In the genomic region with DNA sequence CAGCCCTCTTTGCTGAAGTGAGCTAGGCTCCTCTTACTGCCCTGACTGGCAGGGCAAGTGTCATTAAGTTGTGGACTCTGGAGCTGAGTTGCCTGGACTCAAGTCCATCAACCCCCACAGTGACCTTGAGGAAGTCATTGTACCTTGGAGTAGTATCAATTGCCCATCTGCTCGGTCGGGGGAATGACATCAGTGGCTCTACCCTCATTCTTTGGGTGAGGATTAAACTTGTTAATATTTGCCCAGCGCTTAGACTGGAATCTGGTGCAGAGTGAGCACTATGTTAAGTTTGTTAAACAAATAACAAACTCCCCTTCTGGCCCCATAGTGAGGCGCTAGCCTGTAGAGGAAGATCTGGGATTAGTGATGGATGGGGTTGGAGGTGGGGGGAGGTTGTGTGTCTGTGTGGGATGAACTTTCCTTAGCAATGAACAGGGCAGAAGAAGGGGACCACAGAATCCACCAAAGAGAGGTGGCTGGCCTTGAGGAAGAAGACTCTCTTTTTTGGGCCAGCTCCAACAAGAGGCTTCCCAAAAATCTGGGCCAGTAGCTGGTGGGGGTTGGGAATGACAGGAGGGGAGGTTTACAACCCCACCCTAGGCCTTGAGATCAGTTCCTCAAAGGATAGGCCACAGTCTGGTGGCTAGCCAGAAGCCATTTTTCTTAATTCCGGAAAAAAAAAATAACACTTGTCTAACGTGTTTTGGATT, we compare ENCODE assay signal across 9 mouse cellular contexts. TPM values are rescaled to one million over a fixed set of nuclear protein-coding genes. Genes with fewer than 3 reads are reported as not detected.
DNase-seq lines count a peak whose midpoint lies in the region; ATAC-seq and TF ChIP-seq lines count a peak whose summit lies in the region.
"Had no signal": no experiment of that assay in that cellular context is flagged by ENCODE, and none has a peak within 500 bp of the region (broad histone marks: within the 10 kb centered on the region; RNA-seq: fewer than 3 reads in every experiment).

No protein-coding gene starts in this region.

- no peak overlapping the region for H3K4me2 ChIP-seq in stomach, embryonic 16.5 days (ENCODE audit: low read depth, low read length)
- no peak overlapping the region for H3K4me2 ChIP-seq in stomach, postnatal 0 days (replicated peaks; ENCODE audit: low read depth)
- H3K4me2 ChIP-seq in heart, embryonic 11.5 days = no peak overlapping the region; the same call in 1 of the 2 replicates

- peaks cover 9% of the 10 kb centered on the region; the same call in 1 of the 2 replicates for H3K27me3 ChIP-seq in stomach, embryonic 16.5 days (ENCODE audit: control insufficient read depth, insufficient read depth, low read length)
- no peaks in the 10 kb centered on the region for H3K27me3 ChIP-seq in stomach, postnatal 0 days (ENCODE audit: control insufficient read depth, insufficient read depth, low read length)
- H3K27me3 ChIP-seq in heart, embryonic 11.5 days (ENCODE audit: control insufficient read depth, insufficient read depth, low read length) = peaks cover 43% of the 10 kb centered on the region

- no peak for TF ChIP-seq EP300 in stomach, postnatal 0 days (optimal IDR thresholded peaks at IDR 0.05)

- no peak for ATAC-seq in cerebellum, adult (ENCODE audit: insufficient number of reproducible peaks, low FRiP score, low TSS enrichment)
- no peak for ATAC-seq in stomach, embryonic 16.5 days (ENCODE audit: insufficient read depth, low FRiP score)
- no peak for ATAC-seq in stomach, postnatal 0 days (ENCODE audit: low FRiP score, low TSS enrichment)
- no peak for ATAC-seq in heart, embryonic 11.5 days (replicated peaks; ENCODE audit: insufficient number of reproducible peaks, low FRiP score, low TSS enrichment)

- peak; percentile 57 for DNase-seq in cerebellum, adult 9-11 months
- no peak for DNase-seq in stomach, postnatal 0 days (ENCODE audit: low spot score)
- peak; percentile 72 to 93 for DNase-seq in kidney, postnatal 36 days
- no peak for DNase-seq in spleen, postnatal 36 days (ENCODE audit: low spot score in 2 of 2)
- no peak for DNase-seq in B cell, adult 2 months

- H3K9me3 ChIP-seq in stomach, embryonic 16.5 days (replicated peaks; ENCODE audit: control insufficient read depth, low read length) = no peaks in the 10 kb centered on the region
- H3K9me3 ChIP-seq in stomach, postnatal 0 days (ENCODE audit: control insufficient read depth, low read length) = no peaks in the 10 kb centered on the region
- H3K9me3 ChIP-seq in heart, embryonic 11.5 days (replicated peaks; ENCODE audit: control insufficient read depth, low read length) = no peaks in the 10 kb centered on the region
- H3K9me3 ChIP-seq: heart, embryonic 15.5 days had no signal

- H3K4me1 ChIP-seq in stomach, embryonic 16.5 days (ENCODE audit: control insufficient read depth, insufficient read depth, low read length) = peaks cover 31% of the 10 kb centered on the region
- peaks cover 8% of the 10 kb centered on the region for H3K4me1 ChIP-seq in stomach, postnatal 0 days (replicated peaks; ENCODE audit: control insufficient read depth, insufficient read depth)
- peaks cover 28% of the 10 kb centered on the region for H3K4me1 ChIP-seq in heart, embryonic 11.5 days (ENCODE audit: control insufficient read depth, insufficient read depth, low read length)

- no peak for TF ChIP-seq CTCF in stomach, postnatal 0 days (IDR thresholded peaks at IDR 0.05; ENCODE audit: low read depth)

- no peak overlapping the region for H3K9ac ChIP-seq in stomach, embryonic 16.5 days (ENCODE audit: low read length)
- H3K9ac ChIP-seq in stomach, postnatal 0 days (ENCODE audit: low read length) = no peak overlapping the region
- no peak overlapping the region for H3K9ac ChIP-seq in heart, embryonic 11.5 days (ENCODE audit: low read depth, low read length)
- H3K9ac ChIP-seq: heart, embryonic 15.5 days had no signal

- H3K4me3 ChIP-seq in stomach, embryonic 16.5 days (replicated peaks; ENCODE audit: low read length) = no peak overlapping the region
- no peak overlapping the region for H3K4me3 ChIP-seq in stomach, postnatal 0 days (ENCODE audit: low read depth, low read length)
- no peak overlapping the region for H3K4me3 ChIP-seq in heart, embryonic 11.5 days (ENCODE audit: low read depth, low read length)
- H3K4me3 ChIP-seq: heart, embryonic 15.5 days had no signal

- peak overlapping the region; percentile 21; the same call in 1 of the 2 replicates for H3K27ac ChIP-seq in stomach, embryonic 16.5 days (ENCODE audit: low read length)
- H3K27ac ChIP-seq in stomach, postnatal 0 days (replicated peaks) = no peak overlapping the region
- no peak overlapping the region for H3K27ac ChIP-seq in heart, embryonic 11.5 days (ENCODE audit: low read depth, low read length)

- 13% methylated on average over 6 of the region's 6 CpGs for WGBS in stomach, embryonic 16.5 days
- 13% methylated on average over 6 of the region's 6 CpGs for WGBS in stomach, postnatal 0 days
- 21% methylated on average over 6 of the region's 6 CpGs for WGBS in heart, embryonic 11.5 days (ENCODE audit: insufficient replicate concordance)

- H3K36me3 ChIP-seq in stomach, embryonic 16.5 days (ENCODE audit: control insufficient read depth, insufficient read depth, low read length) = no peaks in the 10 kb centered on the region
- no peaks in the 10 kb centered on the region for H3K36me3 ChIP-seq in stomach, postnatal 0 days (ENCODE audit: control insufficient read depth, insufficient read depth, low read length)
- H3K36me3 ChIP-seq in heart, embryonic 11.5 days (ENCODE audit: control insufficient read depth, insufficient read depth, low read length) = no peaks in the 10 kb centered on the region
- H3K36me3 ChIP-seq: heart, embryonic 15.5 days had no signal

RNA-seq across cellular contexts. Expression of gene Tle3, which starts 4.2 kb away (rescaled TPM):
- 20.2 and 21.4 TPM in 2 replicates for polyA plus RNA-seq in stomach, embryonic 16.5 days (2015; fragmentation: Nextera tagmentation; extraction: Ambion mirVana)
- 16.8 and 18.2 TPM in 2 replicates for polyA plus RNA-seq in stomach, postnatal 0 days (2015; fragmentation: Nextera tagmentation; extraction: Ambion mirVana)
- 9.3 and 11.4 TPM in 2 replicates for polyA plus RNA-seq in heart, embryonic 11.5 days (2014; fragmentation: Nextera tagmentation; extraction: Ambion mirVana)

Comparison
In these comparisons a context has a peak if more than half of its experiments do, and no peak if none do; other contexts are left out.
1. DNase-seq: peak in cerebellum, adult 9-11 months (single experiment) and kidney, postnatal 36 days (2 of 2); none in stomach, postnatal 0 days (single experiment), spleen, postnatal 36 days (0 of 2) and B cell, adult 2 months (0 of 2).